Mouse (Mus musculus) spleen, postnatal 4 days (tissue): ENCODE data around the gene Esp34.

Source experiments
- DNase-seq, 2 experiments: peaks; one replicate each; pipeline ENCODE4 v3.0.0; 2022; ENCODE audit warnings: low spot score in 2 of 2

Esp34 gene

GRCm38 (mm10) chr17:38553892-38554291, at the start of gene Esp34:
Gene Esp34 (plus strand): TSS chr17:38554192.
- DNase-seq = no peak

GRCm38 (mm10) chr17:38562527-38562926, 8.5 kb downstream of the Esp34 start:
- no peak for DNase-seq
